Mouse (Mus musculus): Measurements from ENCODE around the gene Taf12.

DNA sequence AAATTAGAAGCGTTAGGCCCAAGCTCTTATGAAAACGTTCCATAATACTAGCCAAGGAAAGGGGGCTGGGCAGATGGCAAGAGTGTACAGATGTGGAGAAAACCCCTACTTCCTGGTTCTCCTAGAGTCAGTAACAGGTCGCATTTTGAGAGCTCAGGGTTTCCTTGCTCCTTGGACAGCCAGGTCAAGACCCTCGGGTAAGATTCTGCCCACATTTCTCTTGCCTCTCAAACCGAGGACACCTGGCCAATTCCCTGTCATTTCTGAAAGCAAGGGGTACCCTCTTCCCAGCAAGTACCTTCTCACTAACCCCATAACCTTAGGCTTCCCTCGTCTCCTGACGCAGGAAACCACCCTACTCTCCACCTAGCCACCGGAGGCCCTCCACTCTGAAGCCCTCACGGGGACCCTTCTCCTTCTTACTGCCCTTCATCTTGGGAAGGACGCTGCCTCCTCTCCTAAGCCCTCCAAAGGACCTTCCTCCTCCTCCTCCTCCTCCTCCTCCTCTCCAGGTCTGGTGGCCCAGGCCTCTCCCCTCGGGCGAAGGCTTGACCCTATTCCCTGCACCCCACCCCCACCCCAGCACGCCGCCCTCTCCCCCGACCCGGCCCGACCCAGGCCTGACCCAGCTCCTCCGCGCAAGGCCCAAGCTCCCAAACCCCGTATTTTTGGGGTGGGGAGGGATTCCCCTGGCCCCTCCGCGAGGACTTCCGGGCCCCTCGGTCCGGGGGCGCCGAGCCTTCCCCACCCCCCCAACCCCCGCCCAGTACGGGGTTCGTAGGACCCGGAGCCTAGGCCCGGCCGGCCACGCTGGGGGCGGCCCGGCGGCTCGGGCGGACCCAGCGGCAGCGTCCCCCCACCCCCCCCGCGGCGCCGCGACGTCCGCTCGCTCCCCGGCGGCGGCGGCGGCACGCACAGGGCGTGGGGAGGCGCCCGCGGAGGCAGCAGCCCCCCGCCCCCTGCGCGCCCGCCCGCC lies 13.5 kb upstream of the Taf12 start:
- no peak for TF ChIP-seq EP300 (IDR thresholded peaks at IDR 0.05; ENCODE audit: low read depth)
- no peak for TF ChIP-seq CTCF (IDR thresholded peaks at IDR 0.05; ENCODE audit: low read depth)

Measured in liver, embryonic 14.5 days (tissue).